Mouse (Mus musculus): ENCODE results near the gene Efcab3. TPM values are rescaled to one million over a fixed set of nuclear protein-coding genes. Genes with fewer than 3 reads are reported as not detected.

The Efcab3 gene
- polyA plus RNA-seq, 1 experiment from 2014 or later = not detected

GRCm38 (mm10) chr11:105164516-105165510 is 101.4 kb downstream of the Efcab3 start:
- TF ChIP-seq EP300 (optimal IDR thresholded peaks at IDR 0.05) (no peak), CTCF (IDR thresholded peaks at IDR 0.05; ENCODE audit: low read depth) (no peak)
- Histone ChIP-seq H3K27me3 (ENCODE audit: control insufficient read depth, insufficient read depth, low read length) (no peaks in the 10 kb centered on the region), H3K9ac (ENCODE audit: low read length) (no peak overlapping the region), H3K36me3 (ENCODE audit: control insufficient read depth, insufficient read depth, low read length) (no peaks in the 10 kb centered on the region), H3K4me3 (ENCODE audit: low read depth, low read length) (no peak overlapping the region), H3K4me1 (replicated peaks; ENCODE audit: control insufficient read depth, insufficient read depth) (no peaks in the 10 kb centered on the region), H3K4me2 (replicated peaks; ENCODE audit: low read depth) (no peak overlapping the region), H3K27ac (replicated peaks) (no peak overlapping the region), H3K9me3 (ENCODE audit: control insufficient read depth, low read length) (no peaks in the 10 kb centered on the region)
- ATAC-seq (ENCODE audit: low FRiP score, low TSS enrichment) (no peak), DNase-seq (ENCODE audit: low spot score) (no peak)
- WGBS = 76% methylated on average over 69 of the region's 69 CpGs

GRCm38 (mm10) chr11:105166780-105167179 is 103.4 kb downstream of the Efcab3 start:
- 92% methylated on average over 10 of the region's 10 CpGs for WGBS
- Histone ChIP-seq H3K4me3 (ENCODE audit: low read depth, low read length) (no peak overlapping the region), H3K27ac (replicated peaks) (no peak overlapping the region), H3K27me3 (ENCODE audit: control insufficient read depth, insufficient read depth, low read length) (no peaks in the 10 kb centered on the region), H3K4me2 (replicated peaks; ENCODE audit: low read depth) (no peak overlapping the region), H3K9me3 (ENCODE audit: control insufficient read depth, low read length) (no peaks in the 10 kb centered on the region), H3K9ac (ENCODE audit: low read length) (no peak overlapping the region), H3K4me1 (replicated peaks; ENCODE audit: control insufficient read depth, insufficient read depth) (no peaks in the 10 kb centered on the region), H3K36me3 (ENCODE audit: control insufficient read depth, insufficient read depth, low read length) (no peaks in the 10 kb centered on the region)
- ATAC-seq (ENCODE audit: low FRiP score, low TSS enrichment) = no peak
- DNase-seq (ENCODE audit: low spot score) = no peak
- TF ChIP-seq CTCF (IDR thresholded peaks at IDR 0.05; ENCODE audit: low read depth) = no peak
- TF ChIP-seq EP300 (optimal IDR thresholded peaks at IDR 0.05) = no peak

Other genes with a start within 250 kb of the Efcab3 start
- 14.9 and 15.0 TPM in 2 replicates for gene Mettl2, start 62.8 kb downstream of the Efcab3 start, polyA plus RNA-seq (2015; fragmentation: Nextera tagmentation; extraction: Ambion mirVana)
- not detected in 2 replicates for gene Gm10842, start 83.3 kb downstream of the Efcab3 start, polyA plus RNA-seq (2015; fragmentation: Nextera tagmentation; extraction: Ambion mirVana)
- 7.4 and 8.4 TPM in 2 replicates for gene Tlk2, start 115.2 kb downstream of the Efcab3 start, polyA plus RNA-seq (2015; fragmentation: Nextera tagmentation; extraction: Ambion mirVana)
- 2.9 and 3.7 TPM in 2 replicates for gene Mrc2, start 229.1 kb downstream of the Efcab3 start, polyA plus RNA-seq (2015; fragmentation: Nextera tagmentation; extraction: Ambion mirVana)